Mouse (Mus musculus) spleen, postnatal 4 days (tissue): Measurements from ENCODE around the gene Oxct2b.
"Not testable (repeated sequence)": the region's sequence is repeated elsewhere in the genome, so short reads cannot be mapped to it uniquely, and the experiment has no call there.

Experiments used
- DNase-seq, 2 experiments: peaks; one replicate each; pipeline ENCODE4 v3.0.0; 2022; ENCODE audit warnings: low spot score in 2 of 2

Gene Oxct2b

DNA sequence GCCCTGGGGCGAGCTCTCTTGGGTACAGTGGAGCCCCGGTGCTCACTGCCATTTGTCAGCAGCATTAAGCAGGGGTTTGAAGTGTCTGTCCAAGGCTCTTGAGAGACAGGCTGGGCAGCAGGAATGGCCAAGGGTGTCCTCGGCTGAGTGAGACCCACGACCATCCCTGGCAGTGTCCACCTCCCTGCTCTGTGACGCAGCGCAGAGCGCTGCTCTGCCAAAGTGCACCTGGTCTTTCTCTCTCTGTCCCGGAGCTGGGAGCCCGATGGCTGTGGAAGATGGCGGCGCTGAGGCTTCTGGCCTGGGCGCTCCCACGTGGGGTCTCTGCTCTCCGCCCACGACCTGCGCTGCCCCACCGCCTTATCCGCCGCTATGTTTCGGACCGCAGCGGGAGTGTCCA lies at the start of gene Oxct2b:
Gene Oxct2b, plus strand, starts transcription at position 256 of the 400 bp plus-strand sequence.
- no peak for DNase-seq

DNA sequence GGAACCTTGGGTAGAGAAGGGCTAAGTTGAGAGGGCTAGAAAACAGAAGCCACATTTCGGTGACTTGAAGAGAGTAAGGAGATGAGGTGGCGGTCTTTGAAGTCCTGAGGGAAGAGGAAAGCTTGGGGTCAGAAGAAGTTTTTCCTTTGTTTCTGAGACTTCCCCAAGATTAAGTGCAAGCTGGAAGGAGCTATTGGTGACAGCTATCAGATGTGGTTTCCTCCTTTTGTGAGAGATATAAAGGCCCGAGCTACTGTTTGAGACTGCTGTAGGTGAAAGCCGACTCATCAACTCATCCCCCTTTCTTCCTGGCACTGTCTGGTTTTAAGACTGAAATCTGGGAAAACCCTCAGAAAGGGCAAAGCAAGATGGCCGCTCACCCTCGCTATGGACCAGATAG lies 47.4 kb upstream of the Oxct2b start:
- no peak for DNase-seq

DNA sequence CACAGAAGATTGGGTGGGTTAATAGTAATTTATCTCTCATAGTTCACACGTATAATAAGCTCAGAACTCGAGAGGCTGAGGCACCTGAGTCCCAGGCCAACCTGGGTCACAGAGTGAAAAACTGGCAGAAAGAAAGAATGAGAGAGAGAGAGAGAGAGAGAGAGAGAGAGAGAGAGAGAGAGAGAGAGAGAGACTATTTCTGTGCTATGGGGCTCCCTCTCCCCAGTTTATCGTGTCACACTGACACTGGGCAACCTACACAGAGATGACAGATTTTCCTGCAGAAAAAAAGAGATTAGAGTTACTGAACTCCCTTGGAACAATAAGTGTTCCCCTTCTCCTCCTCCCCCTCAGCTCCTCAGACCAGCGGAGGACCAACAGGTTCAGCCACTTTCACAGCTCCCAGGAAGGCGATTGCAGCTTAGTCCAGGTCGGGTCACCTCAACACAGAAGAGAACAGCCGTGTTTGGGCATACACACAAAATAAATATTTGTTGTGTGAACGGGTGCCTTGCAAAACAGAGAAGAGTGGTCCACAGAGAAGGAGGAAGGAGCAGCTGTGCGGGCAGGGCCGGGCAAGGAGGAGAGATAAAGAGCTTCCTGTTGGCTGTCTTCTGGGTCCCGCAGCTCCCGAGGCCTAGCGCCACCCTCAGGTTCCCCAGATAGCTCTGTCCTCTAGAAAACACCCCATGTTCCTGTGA lies 44.6 kb upstream of the Oxct2b start:
- DNase-seq: peak; percentile 48 to 75

DNA sequence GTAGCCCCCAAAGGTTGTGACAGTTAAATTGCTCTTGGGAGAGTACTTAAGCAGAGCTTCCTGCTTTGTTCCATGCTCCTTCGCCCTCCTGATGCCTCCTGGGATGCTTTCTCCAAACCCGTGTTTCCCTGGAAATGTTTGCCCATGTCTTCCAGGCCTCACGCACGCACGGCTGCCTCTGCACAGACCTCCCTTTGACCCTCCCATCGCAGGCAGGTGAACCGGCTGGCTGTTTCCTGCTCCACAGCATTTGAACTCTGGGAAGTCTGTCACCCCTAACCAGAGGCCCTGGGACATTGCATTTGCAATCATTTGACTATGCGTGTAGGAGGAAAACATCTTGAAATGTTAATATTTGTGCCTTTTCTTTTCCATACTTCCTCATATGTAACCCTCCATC lies 39.1 kb upstream of the Oxct2b start:
- DNase-seq: no peak

DNA sequence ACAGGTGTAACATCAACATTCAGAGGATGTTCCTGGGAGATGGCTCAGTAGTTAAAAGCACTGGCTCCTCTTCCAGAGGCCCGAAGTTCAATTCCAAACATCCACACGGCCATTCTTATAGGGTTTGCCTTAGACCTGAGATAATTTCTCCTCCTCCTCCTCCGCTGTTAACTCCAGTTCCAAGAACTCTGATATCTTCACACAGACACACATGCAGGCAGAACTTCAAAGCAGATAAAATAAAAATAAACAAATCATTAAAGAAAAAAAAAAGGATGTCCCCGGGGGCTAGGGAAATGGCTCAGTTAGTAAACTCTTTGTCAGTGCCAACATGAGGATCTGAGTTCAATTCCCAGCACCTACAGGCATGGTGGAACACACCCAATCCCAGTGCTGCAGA lies 37.8 kb upstream of the Oxct2b start:
- DNase-seq: no peak

DNA sequence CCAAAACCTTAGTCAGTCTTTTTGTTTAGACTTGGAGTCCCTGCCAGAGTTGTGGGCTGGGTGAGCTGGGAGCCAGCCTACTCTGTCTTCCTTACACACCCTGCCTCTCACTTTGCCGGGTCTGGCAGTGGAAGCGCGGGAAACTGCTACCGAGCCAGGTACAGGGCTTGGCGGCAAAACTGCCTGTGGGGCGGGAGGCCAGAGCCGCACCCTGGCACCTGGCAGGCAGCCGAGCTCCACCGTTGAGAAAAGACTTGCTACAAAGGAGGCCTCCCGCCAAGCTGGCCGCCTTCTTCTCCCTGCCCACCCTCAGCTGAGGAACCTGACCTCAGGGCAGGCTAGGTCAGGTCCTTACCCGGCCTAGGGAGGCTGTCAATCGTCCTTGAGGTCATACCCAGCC lies 35.3 kb upstream of the Oxct2b start:
- DNase-seq: peak; percentile 62 to 73

DNA sequence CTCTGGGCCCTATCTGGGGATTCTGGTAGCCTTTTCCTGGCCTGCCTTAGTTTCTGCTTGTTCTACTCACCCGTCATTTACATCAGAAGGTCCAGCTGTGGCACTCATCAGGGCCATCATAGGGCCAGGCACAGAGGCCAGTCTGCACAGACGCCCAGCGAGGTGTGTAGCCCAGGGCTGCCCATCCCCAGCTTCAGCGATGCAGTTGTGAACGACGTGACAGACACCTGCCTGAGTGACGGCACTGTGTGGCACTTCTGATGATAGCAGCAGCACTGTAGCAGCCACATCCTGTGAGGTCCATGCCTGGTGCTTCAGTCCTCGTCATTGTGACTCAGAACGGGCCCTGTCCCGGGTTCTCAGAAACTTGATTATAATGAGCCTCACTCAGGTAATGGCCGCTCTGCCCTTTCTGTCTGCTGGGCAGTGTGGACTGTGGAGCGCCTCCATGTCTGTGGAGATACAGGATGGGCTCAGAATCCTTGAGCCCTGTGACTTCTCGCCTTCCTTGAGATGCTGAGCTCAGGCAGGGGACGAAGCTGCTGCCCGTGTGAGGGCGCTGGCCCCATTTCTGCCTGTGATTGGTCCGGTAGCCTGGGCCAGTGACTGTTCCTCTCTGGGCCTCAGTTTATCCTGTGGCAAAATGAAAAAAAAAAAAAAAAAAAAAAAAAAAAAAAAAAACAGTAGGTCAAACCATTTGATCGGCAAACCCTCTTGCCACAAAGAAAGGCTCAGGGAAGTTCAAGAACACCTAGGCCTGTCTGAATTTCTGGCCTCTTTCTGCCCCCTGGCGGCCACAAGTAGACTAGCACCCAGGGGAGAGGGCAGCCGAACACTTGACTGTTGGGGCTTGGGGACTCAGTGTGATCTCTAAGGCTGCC lies 33.5 kb upstream of the Oxct2b start:
- DNase-seq: peak; percentile 57 to 81

DNA sequence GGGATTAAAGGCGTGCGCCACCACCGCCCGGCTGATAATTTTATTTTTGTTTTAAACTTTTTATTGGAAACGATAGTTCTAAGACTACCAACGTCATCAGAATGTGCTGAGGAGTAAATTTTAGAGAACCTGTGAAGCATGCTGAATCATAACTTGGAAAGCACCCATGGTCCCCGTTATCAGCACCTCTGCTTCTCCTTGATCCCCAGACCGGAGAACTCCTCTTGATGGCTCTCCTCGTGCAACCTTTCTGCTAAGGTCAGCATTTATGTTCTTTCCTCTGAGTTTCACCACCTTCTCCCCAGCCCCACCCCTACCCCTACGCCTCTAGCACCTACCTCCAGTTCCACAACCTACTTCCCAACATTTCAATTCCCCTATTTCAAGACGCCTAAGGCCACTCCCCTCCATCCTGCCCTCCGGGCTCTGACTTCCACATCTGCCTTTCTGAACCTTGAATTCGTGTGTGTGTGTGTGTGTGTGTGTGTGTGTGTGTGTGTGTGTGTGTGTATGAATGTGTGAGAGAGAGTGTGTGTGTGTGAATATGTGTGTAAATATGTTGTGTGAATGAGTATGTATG lies 32.7 kb upstream of the Oxct2b start:
- no peak for DNase-seq

DNA sequence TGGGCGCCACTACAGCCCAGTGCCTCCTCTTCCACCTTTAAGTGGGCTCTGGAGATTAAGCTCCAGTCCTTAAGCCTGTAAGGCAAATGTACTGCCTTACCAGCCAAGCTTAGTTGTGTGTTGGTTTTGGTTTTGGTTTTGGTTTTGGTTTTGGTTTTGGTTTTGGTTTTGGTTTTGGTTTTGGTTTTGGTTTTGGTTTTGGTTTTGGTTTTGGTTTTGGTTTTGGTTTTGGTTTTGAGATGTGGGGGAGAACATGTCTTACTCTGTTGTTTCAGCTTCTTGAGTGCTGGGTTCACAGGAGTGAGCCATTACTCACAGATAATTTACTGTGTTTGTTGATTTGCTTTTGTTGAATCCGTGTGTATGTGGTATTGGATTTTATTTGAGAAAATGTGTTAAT lies 30.8 kb upstream of the Oxct2b start:
- DNase-seq: no peak

DNA sequence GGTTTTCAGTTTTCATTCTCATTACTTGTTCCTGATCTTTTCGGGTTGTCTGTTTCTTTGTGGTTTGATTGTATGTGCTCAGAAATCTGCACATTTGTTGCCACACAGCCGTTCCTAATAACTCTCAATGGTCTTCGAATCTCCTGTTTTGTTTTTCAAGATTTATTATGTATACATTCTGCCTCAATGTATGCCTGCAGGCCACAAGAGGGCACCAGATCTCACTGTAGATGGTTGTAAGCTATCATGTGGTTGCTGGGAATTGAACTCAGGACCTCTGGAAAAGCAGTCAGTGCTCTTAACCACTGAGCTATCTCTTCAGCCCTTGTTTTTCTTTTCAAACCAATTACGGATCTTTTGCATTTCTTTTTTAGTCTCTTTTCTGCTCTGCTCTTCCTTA lies 29.7 kb upstream of the Oxct2b start:
- no peak for DNase-seq

DNA sequence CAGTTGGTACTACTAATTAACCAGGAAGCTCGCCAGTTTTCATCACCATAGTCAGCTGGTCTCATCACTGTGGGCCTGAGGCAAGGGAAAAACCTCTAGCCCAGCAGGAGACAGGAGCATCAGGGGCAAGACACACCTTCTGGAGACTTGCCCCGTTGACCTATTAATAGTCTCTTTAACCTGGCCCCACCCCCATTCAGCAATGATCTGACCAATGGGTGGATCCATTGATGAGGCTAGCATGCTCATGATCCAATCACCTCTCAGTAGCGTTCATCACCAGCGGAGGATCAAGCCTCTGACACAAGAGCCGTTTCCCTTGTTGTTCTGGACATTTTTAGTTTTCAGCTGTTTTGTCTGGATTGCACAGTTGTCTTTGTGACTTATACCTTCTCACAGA lies 23.4 kb upstream of the Oxct2b start:
- DNase-seq: no peak

DNA sequence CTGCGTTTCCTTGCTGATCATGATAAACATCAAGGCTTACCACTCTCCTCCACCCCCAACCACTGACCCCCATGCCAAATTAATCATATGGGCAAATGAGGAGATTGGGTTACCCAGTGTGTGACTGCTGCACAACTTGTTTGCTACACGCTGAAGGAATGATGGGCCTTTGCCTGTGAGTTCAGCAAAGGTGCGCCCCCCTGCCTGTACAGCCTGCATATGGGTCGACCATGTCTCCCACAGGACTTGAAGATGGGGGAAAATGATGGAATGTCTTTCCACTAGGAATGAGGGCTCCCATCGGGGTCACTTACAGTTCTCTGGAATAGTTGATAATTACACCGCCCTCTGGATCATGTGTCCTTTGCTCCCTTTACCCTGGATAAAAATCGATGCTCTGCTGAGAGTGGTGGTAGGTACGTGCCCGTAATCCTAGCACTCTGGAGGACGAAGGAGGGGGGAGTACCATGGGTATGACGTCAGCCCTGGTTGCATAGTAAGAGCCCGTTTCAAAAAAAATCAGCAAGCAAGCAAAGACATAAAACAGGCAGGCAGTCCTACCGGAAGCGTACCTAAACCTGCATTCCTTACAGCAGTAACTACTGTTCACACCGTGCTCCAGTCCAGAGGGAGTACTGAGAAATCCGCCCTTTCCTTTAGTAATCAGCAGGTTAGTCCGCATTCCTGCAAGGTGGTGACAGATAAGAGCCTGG lies 22.8 kb upstream of the Oxct2b start:
- DNase-seq: no peak

DNA sequence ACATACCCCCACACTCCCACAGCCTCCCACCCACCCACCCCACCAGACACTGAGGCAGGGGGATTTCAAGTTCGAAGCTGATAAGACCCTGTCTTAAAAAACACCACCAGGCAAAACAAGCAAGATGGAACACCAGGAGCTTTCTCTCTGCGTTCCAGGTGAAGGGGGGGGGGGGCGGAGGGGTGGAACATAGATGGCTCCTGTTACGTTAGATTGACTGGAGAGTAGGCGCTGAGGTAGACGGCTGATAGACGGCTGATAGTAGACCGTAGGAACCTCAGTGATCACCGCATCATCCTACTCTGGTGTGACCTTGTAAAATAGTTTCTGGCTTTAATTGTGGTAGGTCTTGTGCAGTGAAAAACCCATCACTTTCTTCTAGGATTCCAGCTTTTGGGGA lies 22.2 kb upstream of the Oxct2b start:
- DNase-seq: no peak

DNA sequence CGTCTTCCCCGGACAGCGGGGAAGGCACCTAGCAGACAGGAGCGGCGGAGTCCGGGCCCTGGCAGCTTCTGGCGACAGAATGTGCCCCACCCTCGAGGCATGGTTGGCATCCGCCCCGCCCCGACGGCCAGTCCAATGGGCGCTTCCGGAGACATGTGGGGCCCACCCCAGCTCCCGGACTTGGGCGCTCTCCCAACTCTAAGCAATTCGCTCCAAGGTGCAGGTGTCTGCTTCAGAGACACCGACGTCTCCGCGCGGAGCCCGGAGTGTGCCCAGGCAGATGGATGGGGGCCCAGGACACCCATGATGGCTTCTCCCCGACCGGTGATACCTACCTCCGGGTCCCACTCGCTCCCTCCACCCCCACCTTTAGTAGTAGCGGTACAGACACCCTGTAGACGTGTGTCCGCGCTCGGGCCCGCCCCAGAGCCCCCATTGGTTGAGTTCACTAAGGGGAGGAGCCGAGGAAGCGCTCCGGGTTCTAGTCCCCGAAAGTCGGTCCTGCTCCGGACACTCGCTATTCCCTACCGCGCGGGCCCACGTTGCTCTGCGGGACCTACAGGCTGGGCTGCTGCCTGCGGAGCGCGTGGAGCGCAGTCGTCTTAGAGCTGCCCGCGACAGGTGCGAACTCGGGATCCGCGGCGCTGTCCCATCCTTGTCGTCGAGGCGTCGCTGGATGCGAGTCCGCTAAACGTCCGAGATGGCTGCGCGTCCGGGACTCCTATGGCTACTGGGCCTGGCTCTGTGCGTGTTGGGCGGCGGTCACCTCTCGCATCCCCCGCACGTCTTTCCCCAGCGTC lies 11.2 kb upstream of the Oxct2b start, which contains the start of gene Bmp8b:
Gene Bmp8b, plus strand, starts transcription at position 515 of the 800 bp plus-strand sequence.
- DNase-seq: no peak

DNA sequence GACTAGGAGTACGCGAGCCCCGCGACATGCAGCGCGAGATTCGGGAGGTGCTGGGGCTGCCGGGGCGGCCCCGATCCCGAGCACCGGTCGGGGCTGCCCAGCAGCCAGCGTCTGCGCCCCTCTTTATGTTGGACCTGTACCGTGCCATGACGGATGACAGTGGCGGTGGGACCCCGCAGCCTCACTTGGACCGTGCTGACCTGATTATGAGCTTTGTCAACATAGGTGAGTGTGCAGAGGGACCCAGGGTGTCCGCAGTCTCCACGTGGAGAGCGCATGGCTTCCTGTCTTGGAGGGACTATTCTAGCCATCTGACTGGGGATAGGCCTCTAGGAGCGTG lies 10.6 kb upstream of the Oxct2b start:
- DNase-seq: no peak

DNA sequence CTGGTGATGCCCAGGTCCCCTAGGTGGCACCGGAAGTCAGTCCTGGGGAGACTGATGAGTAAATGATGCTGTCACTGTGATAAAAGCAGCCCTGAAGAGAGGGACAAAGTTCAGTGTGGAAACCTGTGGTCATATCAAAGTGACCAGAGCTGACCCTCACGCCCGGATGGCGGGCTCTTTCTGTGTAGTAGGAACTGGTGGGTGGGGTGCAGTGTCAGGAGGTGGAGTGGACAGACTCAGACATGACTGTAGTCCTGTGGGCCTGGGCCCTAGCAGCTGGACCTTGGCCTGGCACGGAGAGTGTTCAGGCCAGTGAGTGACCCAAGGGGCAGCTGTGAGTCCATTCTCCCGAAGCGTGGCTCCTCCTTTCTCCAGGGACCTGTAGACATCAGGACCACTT lies 10.1 kb upstream of the Oxct2b start:
- not testable (repeated sequence) for DNase-seq

DNA sequence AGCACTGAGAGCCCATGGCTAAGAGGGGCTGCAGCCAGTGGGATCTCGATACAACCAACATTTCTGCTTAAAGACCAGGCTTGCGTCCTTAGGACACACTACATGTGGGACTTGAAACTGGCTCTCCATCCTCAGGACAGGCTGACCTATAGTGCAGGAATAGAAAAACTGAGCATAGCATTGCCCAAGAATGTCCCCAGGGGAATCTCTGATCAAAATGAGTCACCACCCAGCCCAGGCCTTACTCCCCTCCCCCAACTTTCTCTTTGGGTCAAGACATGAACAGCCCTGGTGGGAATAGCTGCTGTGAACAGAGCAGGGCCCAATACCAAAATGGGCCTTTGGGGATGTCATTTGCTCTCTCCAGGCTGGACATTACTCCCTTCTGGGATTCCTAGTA lies 9.2 kb upstream of the Oxct2b start:
- DNase-seq: no peak

DNA sequence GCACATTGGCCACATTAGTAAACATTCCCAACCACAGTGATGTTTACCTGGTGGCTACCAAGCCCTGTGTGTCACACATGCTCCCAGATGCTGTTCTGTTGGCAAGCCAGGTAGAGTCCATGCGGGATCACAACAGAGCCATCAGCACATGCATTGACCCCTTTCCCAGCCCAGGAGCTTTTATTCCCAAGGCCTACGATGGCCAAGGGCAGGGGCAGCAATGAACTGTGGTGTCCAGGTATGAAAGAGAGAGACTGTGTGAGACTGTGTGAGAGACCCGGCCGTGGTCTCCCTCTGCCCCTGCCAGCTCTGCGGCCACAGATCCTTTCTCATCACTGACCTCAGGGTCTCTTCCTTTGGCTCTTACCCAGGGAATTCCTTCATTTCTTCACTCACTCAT lies 8.0 kb upstream of the Oxct2b start:
- DNase-seq: no peak

DNA sequence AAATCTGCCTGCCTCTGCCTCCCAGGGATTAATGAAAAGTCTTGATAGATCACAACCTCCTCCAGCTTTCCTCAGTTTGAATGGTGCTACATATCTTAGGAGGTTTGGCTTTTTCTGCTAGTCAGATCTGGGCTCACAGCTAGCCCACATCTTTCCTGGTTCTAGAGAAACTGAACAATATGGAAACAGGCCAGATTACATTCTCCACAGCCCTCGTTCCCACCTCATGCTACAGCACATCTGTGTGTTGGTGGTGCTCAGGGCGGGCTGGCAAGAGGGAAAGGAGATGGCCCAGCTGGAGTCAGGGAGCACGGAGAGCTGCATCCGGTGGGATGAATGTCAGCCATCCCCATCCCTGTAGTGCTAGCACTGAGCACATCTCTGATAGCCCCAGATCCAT lies 5.3 kb upstream of the Oxct2b start:
- DNase-seq: no peak

DNA sequence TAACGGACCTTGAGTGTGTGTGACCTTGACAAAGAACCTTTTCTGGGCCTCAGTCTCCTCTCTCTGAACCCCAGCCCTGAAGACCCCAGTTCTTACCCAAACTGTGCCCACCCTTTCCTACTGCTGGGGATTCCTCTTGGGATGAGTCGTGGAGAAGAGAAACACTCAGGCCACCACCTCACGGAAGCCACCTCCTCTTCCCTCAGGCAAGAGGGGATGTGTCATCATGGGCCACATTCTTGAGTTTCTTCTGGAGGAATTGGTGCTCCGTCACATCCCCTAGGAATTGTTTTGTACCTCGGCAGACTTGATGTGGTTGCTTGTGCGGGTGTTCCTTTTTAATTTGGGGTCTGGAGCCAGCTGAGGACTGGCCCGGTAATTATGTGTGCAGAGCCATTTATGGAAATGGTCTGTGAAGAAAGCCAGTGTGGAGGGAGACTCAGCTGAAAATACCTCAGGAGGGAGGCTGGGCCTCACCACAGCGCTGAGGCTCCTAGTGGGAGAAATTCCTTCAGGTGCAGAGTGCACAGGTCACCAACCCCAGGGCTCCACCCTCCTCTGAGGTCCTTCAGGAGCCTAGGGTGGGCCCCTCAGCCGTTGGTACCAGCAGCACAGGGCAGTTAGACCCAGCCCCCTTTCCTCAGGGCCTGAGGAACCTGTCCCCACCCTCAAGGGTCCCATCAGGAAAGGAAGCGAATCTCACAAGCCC lies 4.6 kb upstream of the Oxct2b start:
- not testable (repeated sequence) for DNase-seq
